Mouse (Mus musculus): Measurements from ENCODE around the gene Rab40c.
"Not testable (repeated sequence)": the region's sequence is repeated elsewhere in the genome, so short reads cannot be mapped to it uniquely, and the experiment has no call there.

Rab40c gene

GRCm38 (mm10) chr17:25874721-25875170, 44.8 kb downstream of the Rab40c start, which contains the start of gene Mettl26:
Gene Mettl26 (plus strand): TSS chr17:25875074.
- DNase-seq (ENCODE audit: low read depth) = peak; percentile 97

GRCm38 (mm10) chr17:25874148-25874720, 45.3 kb downstream of the Rab40c start:
- DNase-seq (ENCODE audit: low read depth) = no peak

- DNase-seq (ENCODE audit: low read depth) = no peak
Observed at GRCm38 (mm10) chr17:25873405-25874147, 46.0 kb downstream of the Rab40c start.

GRCm38 (mm10) chr17:25872676-25873075, 46.9 kb downstream of the Rab40c start:
- DNase-seq (ENCODE audit: low read depth) = no peak

GRCm38 (mm10) chr17:25871566-25871965, 48.0 kb downstream of the Rab40c start:
- not testable (repeated sequence) for DNase-seq (ENCODE audit: low read depth)

GRCm38 (mm10) chr17:25869954-25870353, 49.6 kb downstream of the Rab40c start:
- no peak for DNase-seq (ENCODE audit: low read depth)

GRCm38 (mm10) chr17:25869498-25869897, 50.0 kb downstream of the Rab40c start:
- no peak for DNase-seq (ENCODE audit: low read depth)

DNA sequence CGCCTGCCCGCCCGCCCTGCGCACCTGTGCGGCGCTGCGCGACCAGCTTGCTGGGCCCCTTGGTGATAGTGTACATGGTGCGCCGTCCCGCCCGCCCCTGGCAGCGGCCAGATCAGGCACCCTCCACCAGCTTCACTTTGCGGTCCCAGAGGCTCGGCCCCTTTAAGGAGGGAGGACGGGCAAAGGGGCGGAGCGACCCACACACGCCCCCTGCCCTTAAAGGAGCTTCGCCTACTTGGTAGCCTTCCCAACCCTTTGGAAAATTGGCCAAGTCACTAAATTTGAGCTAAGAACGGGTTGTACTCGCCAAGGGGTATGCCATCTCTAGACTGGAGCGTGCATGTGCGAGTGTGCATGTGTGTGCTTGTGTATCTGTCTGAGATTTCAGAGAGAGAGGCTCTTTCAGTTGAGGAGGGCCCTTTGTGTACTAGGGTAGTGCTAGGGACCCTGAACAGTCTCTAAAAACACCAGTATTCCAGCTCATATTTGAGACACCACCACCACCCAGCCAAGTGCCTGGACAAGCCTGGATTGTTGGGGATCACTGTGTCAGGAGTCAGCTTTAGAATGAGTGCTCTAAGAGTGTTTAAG, 50.8 kb downstream of the Rab40c start, which contains the start of gene Mcrip2:
Gene Mcrip2, minus strand, starts transcription at position 164 of the 591 bp plus-strand sequence.
- peak; percentile 73 for DNase-seq (ENCODE audit: low read depth)

GRCm38 (mm10) chr17:25867836-25868600, 51.5 kb downstream of the Rab40c start:
- peak; percentile 36 for DNase-seq (ENCODE audit: low read depth)

- DNase-seq (ENCODE audit: low read depth) = peak; percentile 62
Observed at GRCm38 (mm10) chr17:25867509-25867835, 52.1 kb downstream of the Rab40c start.

DNA sequence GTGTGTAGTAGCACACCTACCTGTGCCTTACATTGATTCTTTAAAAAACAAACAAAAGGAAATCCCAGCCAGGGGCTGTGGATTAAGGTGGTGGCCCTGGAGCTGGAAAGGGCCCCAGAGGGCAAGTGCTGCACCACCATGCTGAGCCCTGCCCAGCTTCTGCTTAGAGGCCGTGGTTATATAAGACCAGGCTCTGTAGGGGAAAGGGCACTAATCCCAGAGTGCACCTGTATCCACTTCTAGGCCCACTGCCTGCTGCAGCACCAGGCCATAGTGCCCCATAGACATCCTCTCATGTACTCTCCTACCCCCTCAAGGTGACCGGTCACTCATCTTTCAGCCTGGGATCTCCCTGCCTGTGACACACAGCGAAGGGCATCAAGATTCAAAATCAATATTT, 53.4 kb downstream of the Rab40c start:
- no peak for DNase-seq (ENCODE audit: low read depth)

DNA sequence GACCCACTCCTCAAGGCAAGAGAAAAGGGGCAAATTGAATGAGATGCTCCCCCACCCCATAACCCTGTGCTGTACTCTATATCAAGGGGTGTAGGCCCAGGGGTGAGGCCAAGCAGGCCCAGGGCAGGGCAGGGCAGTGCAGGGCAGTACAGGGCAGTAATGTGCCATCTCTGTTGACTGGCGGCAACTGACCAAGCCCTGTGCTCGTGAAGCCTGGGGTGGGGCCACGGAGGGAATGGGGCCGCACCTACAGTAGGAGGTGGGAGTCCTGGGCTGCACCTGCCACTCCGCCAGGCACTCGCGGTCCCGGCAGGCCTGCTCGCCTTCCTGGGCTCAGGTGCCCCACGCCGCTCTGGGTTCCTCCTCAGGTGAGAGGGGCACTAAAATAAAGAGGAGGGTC, 54.2 kb downstream of the Rab40c start:
- DNase-seq (ENCODE audit: low read depth) = no peak

- DNase-seq (ENCODE audit: low read depth) = no peak
Observed at GRCm38 (mm10) chr17:25864311-25864710, 55.2 kb downstream of the Rab40c start.

DNA sequence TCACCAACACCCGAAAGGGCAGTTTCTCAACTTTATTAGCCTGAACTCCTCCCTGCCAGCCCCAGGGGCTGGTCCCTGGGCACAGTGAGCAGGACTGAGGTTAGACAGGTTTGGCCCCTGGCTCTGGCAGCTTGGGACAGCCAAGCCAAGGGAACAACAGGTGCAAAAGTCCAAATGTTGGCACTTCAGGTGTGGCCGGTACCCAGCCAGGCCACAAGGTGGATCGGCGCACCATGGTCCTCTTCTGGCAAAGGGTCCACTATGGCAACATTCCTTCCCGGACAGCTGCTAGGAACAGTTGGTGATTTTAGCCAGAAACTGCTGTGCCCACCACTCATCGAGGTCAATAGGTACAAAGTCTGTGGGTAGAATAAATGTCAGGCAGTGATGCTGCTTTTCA, 55.8 kb downstream of the Rab40c start:
- DNase-seq (ENCODE audit: low read depth) = no peak

- DNase-seq (ENCODE audit: low read depth) = no peak
Observed at GRCm38 (mm10) chr17:25861704-25862612, 57.6 kb downstream of the Rab40c start.

- peak; percentile 94 for DNase-seq (ENCODE audit: low read depth)
Observed at GRCm38 (mm10) chr17:25860832-25861703, 58.5 kb downstream of the Rab40c start, which contains the start of gene Wdr90. Gene Wdr90 (minus strand): TSS chr17:25861501.

DNA sequence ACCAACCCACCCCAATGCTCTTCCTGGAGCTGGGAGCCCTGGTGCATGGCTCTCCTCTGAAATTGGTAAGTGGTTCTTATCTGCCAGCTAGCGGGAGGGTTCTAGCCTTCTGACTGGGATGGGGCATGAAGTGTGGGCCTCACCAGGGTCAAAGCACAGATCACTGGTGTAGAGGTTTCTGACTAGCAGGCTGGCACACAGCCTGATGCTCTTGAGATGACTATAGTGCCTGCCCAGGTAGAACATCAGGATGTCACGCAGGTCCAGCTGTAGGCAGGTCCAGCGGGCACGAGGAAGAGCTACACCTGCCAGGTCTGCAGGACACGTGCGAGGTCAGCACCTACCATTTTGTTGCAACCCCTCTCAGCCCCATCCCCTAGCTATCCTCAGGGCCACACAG, 59.3 kb downstream of the Rab40c start:
- no peak for DNase-seq (ENCODE audit: low read depth)

DNA sequence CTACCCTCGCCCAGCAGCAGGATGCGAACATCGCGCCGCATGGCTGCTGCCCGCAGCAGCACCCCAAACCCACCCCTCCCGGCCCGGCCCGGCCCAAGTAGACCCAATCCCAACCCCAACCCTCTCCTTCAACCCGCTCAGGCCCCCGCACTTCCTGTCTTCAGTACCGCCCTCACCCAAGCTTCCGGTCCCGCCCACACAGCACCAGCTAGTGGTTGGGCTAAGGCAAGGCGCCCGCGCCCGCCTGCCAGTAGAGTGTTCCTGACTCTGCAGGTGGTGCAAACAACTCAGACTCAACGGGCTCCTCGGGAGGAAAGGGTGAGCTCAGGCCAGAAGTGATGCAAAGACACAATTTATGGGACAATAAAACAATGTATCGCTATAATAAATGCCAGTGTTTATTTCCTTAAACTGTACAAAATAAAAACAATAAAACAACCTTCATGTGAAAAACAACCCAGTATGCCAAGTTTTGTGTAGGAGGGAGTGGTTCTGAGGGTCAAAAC, 75.1 kb downstream of the Rab40c start, which contains the start of gene Rhot2:
Gene Rhot2, minus strand, starts transcription at position 456 of the 506 bp plus-strand sequence.
- peak; percentile 95 for DNase-seq (ENCODE audit: low read depth)

- no peak for DNase-seq (ENCODE audit: low read depth)
Observed at GRCm38 (mm10) chr17:25843636-25844395, 75.7 kb downstream of the Rab40c start.

All from naive thymus-derived CD4-positive, alpha-beta T cell, adult 2 months (primary cell).